Mouse (Mus musculus) ES-E14 (cell line): ENCODE measurements around the gene Cfap46. TPM values are rescaled to one million over a fixed set of nuclear protein-coding genes. Genes with fewer than 3 reads are reported as not detected.

Source experiments
- DNase-seq: peaks from one replicate; pipeline ENCODE4 v3.0.0-alpha.2; 2013; ENCODE audit warnings: low read depth, low spot score
- H3K27ac ChIP-seq: 2 replicates; pipeline ENCODE4 v1.5.1; 2012; ENCODE audit warnings: low read depth, mild to moderate bottlenecking, low read length, moderate library complexity, mixed read lengths; ENCODE audit not compliant: poor library complexity, insufficient read depth, severe bottlenecking
- H3K36me3 ChIP-seq: 2 replicates; pipeline ENCODE4 v1.6.1; 2012; ENCODE audit warnings: mild to moderate bottlenecking, low read length, moderate library complexity, mixed read lengths; ENCODE audit not compliant: control insufficient read depth, poor library complexity, insufficient read depth, severe bottlenecking
- H3K4me1 ChIP-seq, 2 experiments: fragments of 150-350 bp in 1 of 2; sonication (generic) in 1 of 2; 2 replicates each; pipeline ENCODE4 v1.6.1; 2012; ENCODE audit warnings: low read length in 2 of 2, mild to moderate bottlenecking in 1 of 2, mixed read lengths in 1 of 2; ENCODE audit not compliant: control insufficient read depth in 2 of 2, insufficient read depth in 2 of 2, poor library complexity in 1 of 2
- H3K4me3 ChIP-seq, 2 experiments: fragments of 150-350 bp in 1 of 2; sonication (generic) in 1 of 2; 2 replicates each; pipeline ENCODE4 v1.5.1; 2012; ENCODE audit warnings: low read length in 2 of 2, low read depth in 1 of 2, mild to moderate bottlenecking in 1 of 2, mixed read lengths in 1 of 2; ENCODE audit not compliant: insufficient read depth in 1 of 2, poor library complexity in 1 of 2, severe bottlenecking in 1 of 2
- H3K9ac ChIP-seq: 2 replicates; pipeline ENCODE4 v1.6.1; 2012; ENCODE audit warnings: low read depth, mild to moderate bottlenecking, low read length, mixed read lengths; ENCODE audit not compliant: poor library complexity, insufficient read depth, severe bottlenecking
- H3K9me3 ChIP-seq: fragments of 150-350 bp; sonication (generic); 2 replicates; pipeline ENCODE4 v1.6.1; 2012; ENCODE audit warnings: low read depth, mild to moderate bottlenecking, low read length; ENCODE audit not compliant: control insufficient read depth, insufficient read depth
- CHD2 ChIP-seq: IDR thresholded peaks from 2 replicates; pipeline ENCODE4 v1.6.1; 2014; ENCODE audit warnings: mild to moderate bottlenecking, low read depth, low read length, inconsistent platforms
- HCFC1 ChIP-seq: IDR thresholded peaks from 2 replicates; pipeline ENCODE4 v1.6.1; 2012; ENCODE audit warnings: low read length, inconsistent platforms, borderline replicate concordance; ENCODE audit not compliant: insufficient read depth
- MAFK ChIP-seq: IDR thresholded peaks from 2 replicates; pipeline ENCODE4 v1.6.1; 2014; ENCODE audit warnings: mild to moderate bottlenecking, low read depth, low read length, inconsistent platforms; ENCODE audit not compliant: insufficient read depth
- ZC3H11A ChIP-seq: IDR thresholded peaks from 2 replicates; pipeline ENCODE4 v1.6.1; 2012; ENCODE audit warnings: low read depth, mild to moderate bottlenecking, inconsistent platforms, low read length, borderline replicate concordance
- ZNF384 ChIP-seq: IDR thresholded peaks from 2 replicates; pipeline ENCODE4 v1.6.1; 2012; ENCODE audit warnings: low read depth, low read length, inconsistent platforms
- in situ Hi-C, 2 experiments: fragments of 600-800 bp; cut with MboI; formaldehyde crosslinking; loops; one replicate each; pipeline ENCODE4 v1.15.1; 2025; ENCODE audit warnings: low sequenced_read_pairs in 2 of 2, inconsistent platforms in 1 of 2; ENCODE audit not compliant: unreplicated experiment in 2 of 2
- total RNA-seq: library from RNA; depleted of rRNA; stranded (reverse); fragments of 300-350 nt; gene quantifications from 2 replicates; pipeline ENCODE4 v1.2.3, GENCODE M21; 2012

Gene Cfap46
- total RNA-seq, 1 experiment = 0.36 TPM

- H3K36me3 ChIP-seq = no peaks in the 10 kb centered on the region
- no peak for DNase-seq
- no peak overlapping the region for H3K9ac ChIP-seq
- H3K4me3 ChIP-seq = no peak overlapping the region
- TF ChIP-seq MAFK (no peak), CHD2 (no peak), ZNF384 (no peak), ZC3H11A (no peak), HCFC1 (no peak)
- in situ Hi-C loops = no loop called here
- H3K4me1 ChIP-seq = no peaks in the 10 kb centered on the region
- no peak overlapping the region for H3K27ac ChIP-seq
- no peaks in the 10 kb centered on the region for H3K9me3 ChIP-seq
These were observed 33.9 kb downstream of the Cfap46 start for GRCm38 (mm10) chr7:139649698-139650097.

GRCm38 (mm10) chr7:139648107-139648824 lies 35.4 kb downstream of the Cfap46 start:
- no peak overlapping the region for H3K9ac ChIP-seq
- H3K4me3 ChIP-seq = no peak overlapping the region
- H3K9me3 ChIP-seq = no peaks in the 10 kb centered on the region
- TF ChIP-seq ZNF384 (peak; percentile 99), MAFK (no peak), HCFC1 (peak; percentile 24; the same call in 1 of the 2 replicates), CHD2 (no peak), ZC3H11A (peak; percentile 92)
- H3K36me3 ChIP-seq = no peaks in the 10 kb centered on the region
- peak; percentile 95 for DNase-seq
- H3K27ac ChIP-seq = no peak overlapping the region
- H3K4me1 ChIP-seq = no peaks in the 10 kb centered on the region
- in situ Hi-C loops = no loop called here

- H3K36me3 ChIP-seq = no peaks in the 10 kb centered on the region
- in situ Hi-C loops = no loop called here
- no peak for TF ChIP-seq MAFK
- TF ChIP-seq CHD2 = no peak
- TF ChIP-seq HCFC1 = no peak
- H3K4me1 ChIP-seq = no peaks in the 10 kb centered on the region
- H3K4me3 ChIP-seq = no peak overlapping the region
- H3K27ac ChIP-seq = no peak overlapping the region
- H3K9me3 ChIP-seq = no peaks in the 10 kb centered on the region
- DNase-seq = no peak
- H3K9ac ChIP-seq = no peak overlapping the region
These were observed 50.2 kb downstream of the Cfap46 start for GRCm38 (mm10) chr7:139633393-139633792.

GRCm38 (mm10) chr7:139625156-139625555 lies 58.5 kb downstream of the Cfap46 start:
- no peak for TF ChIP-seq CHD2
- TF ChIP-seq ZNF384 = no peak
- no peak for TF ChIP-seq ZC3H11A
- TF ChIP-seq HCFC1 = no peak
- TF ChIP-seq MAFK = no peak
- H3K4me1 ChIP-seq = no peaks in the 10 kb centered on the region
- H3K27ac ChIP-seq = no peak overlapping the region
- in situ Hi-C loops = no loop called here
- DNase-seq = no peak
- no peak overlapping the region for H3K4me3 ChIP-seq
- no peaks in the 10 kb centered on the region for H3K36me3 ChIP-seq
- H3K9me3 ChIP-seq = no peaks in the 10 kb centered on the region
- H3K9ac ChIP-seq = no peak overlapping the region
